Mouse (Mus musculus) forebrain, embryonic 16.5 days (tissue): ENCODE results near the gene Gm29609. TPM values are rescaled to one million over a fixed set of nuclear protein-coding genes. Genes with fewer than 3 reads are reported as not detected.

Experiments used
- ATAC-seq: fragments of 200-750 bp; cut with Nextera tagmentation; 2 replicates; pipeline ENCODE4 v1.8.0; 2017; ENCODE audit warnings: mild to moderate bottlenecking, moderate library complexity
- H3K27ac ChIP-seq: fragments of 300-500 bp; sonication (generic); 2 replicates; pipeline ENCODE4 v1.5.1; 2014; ENCODE audit warnings: low read length, control low read depth
- H3K27me3 ChIP-seq: fragments of 300-500 bp; sonication (generic); replicated peaks from 2 replicates; pipeline ENCODE4 v1.6.1; 2014; ENCODE audit warnings: low read length; ENCODE audit not compliant: control insufficient read depth, insufficient read depth
- H3K36me3 ChIP-seq: fragments of 300-500 bp; sonication (generic); 2 replicates; pipeline ENCODE4 v1.6.1; 2014; ENCODE audit not compliant: control insufficient read depth, insufficient read depth
- H3K4me1 ChIP-seq: fragments of 300-500 bp; sonication (generic); replicated peaks from 2 replicates; pipeline ENCODE4 v1.6.1; 2014; ENCODE audit warnings: low read length; ENCODE audit not compliant: control insufficient read depth, insufficient read depth
- H3K4me2 ChIP-seq: fragments of 300-500 bp; sonication (generic); 2 replicates; pipeline ENCODE4 v1.6.1; 2014; ENCODE audit warnings: mild to moderate bottlenecking, low read length, control low read depth
- H3K4me3 ChIP-seq: fragments of 300-500 bp; sonication (generic); replicated peaks from 2 replicates; pipeline ENCODE4 v1.5.1; 2014; ENCODE audit warnings: mild to moderate bottlenecking, low read length, control low read depth
- H3K9ac ChIP-seq: fragments of 300-500 bp; sonication (generic); replicated peaks from 2 replicates; pipeline ENCODE4 v1.6.1; 2014; ENCODE audit warnings: low read depth, low read length, control low read depth
- H3K9me3 ChIP-seq: fragments of 300-500 bp; sonication (generic); 2 replicates; pipeline ENCODE4 v1.6.1; 2016; ENCODE audit warnings: low read length; ENCODE audit not compliant: control insufficient read depth
- WGBS: fragments of 180-500 bp; shearing (Covaris S2); extraction: QIAGEN DNeasy Blood & Tissue Kit; methylation state at CpG from one replicate; pipeline ENCODE4 v1.1.7; 2014; 5-methylcytosine and 5-hydroxymethylcytosine counted together
- polyA plus RNA-seq: library from polyadenylated mRNA; unstranded; fragments of >200 nt; fragmentation: Nextera tagmentation; extraction: Ambion mirVana; gene quantifications from 2 replicates; pipeline ENCODE4 v1.2.1, GENCODE M21; 2015

The Gm29609 gene
- polyA plus RNA-seq, 1 experiment from 2014 or later, result 2.5 TPM

DNA sequence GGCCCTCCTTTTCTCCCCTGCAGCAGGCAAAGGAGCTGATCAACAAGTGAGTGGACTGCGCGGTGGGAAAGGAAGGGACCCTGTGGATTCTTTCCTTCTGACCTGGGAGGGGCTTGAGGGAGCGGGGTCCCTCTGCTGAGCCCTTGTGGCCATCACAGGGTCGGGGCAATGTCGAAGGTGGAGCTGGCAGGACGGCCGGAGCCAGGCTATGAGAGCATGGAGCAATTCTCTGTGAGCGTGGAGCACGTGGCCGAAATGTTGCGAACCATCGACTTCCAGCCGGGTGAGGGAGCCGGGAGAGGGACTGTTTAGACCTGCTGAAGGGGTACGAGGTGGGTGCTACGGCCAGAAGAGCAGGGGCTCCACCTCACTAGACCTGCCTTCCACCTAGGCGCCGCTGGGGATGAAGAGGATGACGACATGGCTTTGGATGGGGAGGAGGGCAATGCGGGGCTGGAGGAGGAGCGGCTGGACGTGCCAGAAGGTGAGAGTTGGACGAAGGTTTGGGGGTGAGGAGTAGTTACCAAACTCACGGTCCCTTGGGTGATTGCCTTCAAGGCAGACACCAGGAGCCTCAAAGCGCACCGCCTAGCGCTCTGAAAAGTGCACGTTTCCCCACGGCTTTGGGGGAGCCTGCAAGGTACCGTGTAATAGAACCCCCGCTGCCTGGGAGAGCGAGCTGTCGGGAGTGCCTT, 42.8 kb downstream of the Gm29609 start:
- no peak for ATAC-seq
- Histone ChIP-seq H3K9ac (no peak overlapping the region), H3K4me2 (peak overlapping the region; percentile 51), H3K27me3 (peaks cover 54% of the 10 kb centered on the region), H3K9me3 (no peaks in the 10 kb centered on the region), H3K27ac (no peak overlapping the region), H3K4me3 (peak overlapping the region; percentile 30), H3K4me1 (peaks cover 18% of the 10 kb centered on the region), H3K36me3 (no peaks in the 10 kb centered on the region)
- 2% methylated on average over 33 of the region's 33 CpGs for WGBS

DNA sequence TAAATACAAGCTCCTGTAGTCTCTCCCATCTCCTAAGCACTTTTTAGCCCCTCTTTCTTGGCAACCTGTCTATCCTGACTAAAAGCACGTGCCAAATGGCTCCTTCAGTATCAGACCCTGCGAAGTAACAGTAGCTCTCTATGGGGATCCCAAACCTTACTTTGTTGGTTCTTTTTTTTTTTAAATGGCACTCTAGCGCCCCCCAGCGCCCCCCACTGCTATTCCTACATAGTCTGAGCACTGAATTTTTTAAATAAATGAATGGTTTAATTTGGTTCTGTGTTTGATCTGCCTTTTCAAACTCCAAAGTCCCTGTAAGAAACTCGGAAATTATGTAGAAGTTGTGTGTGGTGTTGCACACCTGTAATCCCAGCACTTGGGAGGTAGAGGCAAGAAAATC, 53.7 kb downstream of the Gm29609 start:
- ATAC-seq, result no peak
- H3K9me3 ChIP-seq, result no peaks in the 10 kb centered on the region
- H3K27ac ChIP-seq, result no peak overlapping the region
- H3K27me3 ChIP-seq, result no peaks in the 10 kb centered on the region
- H3K4me2 ChIP-seq, result no peak overlapping the region
- H3K9ac ChIP-seq, result no peak overlapping the region
- no peaks in the 10 kb centered on the region for H3K4me1 ChIP-seq
- H3K4me3 ChIP-seq, result no peak overlapping the region
- no peaks in the 10 kb centered on the region for H3K36me3 ChIP-seq
- 45% methylated on average over 5 of the region's 5 CpGs for WGBS

DNA sequence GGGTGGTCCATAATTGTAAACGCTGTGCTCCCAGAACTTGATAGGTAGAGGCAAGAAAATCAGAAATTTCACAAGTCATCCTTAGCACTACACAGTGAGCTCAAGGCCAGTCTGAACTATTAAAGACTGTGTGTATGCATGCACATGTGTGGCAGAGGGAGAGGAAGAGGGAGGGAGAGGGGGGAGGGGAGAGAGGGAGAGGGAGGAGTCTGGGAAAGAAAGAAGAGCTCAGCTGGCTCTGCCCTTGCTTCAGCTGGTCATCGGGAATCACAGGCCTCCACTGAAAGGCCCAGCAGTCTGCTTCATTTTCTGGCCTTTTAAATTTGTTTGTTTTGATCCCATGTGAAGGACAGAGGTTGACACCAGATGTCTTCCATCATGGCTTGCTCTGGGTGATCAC, 56.2 kb downstream of the Gm29609 start:
- ATAC-seq, result no peak
- no peaks in the 10 kb centered on the region for H3K9me3 ChIP-seq
- no peak overlapping the region for H3K4me2 ChIP-seq
- no peaks in the 10 kb centered on the region for H3K27me3 ChIP-seq
- H3K36me3 ChIP-seq, result no peaks in the 10 kb centered on the region
- no peak overlapping the region for H3K27ac ChIP-seq
- 39% methylated on average over 2 of the region's 2 CpGs for WGBS
- no peaks in the 10 kb centered on the region for H3K4me1 ChIP-seq
- H3K9ac ChIP-seq, result no peak overlapping the region
- H3K4me3 ChIP-seq, result no peak overlapping the region

DNA sequence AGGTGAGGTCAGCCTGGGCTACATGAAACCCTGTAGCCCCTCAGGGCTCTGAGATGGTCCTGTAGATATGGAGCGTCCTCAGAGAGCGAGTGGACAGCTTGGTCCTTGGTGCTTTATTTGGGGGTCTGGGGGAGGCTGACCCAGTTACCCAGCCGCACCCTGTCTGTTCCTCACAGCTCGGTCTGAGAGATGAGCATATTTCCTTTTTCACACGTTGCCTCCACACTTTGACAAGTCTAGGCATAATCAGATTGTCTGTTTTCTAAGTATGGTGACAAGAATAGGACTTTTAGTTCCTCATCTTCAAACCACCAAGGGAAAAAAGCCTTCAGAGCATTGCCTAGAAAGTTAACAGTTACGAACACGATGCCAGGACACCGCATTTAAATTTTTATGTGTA, 58.6 kb downstream of the Gm29609 start:
- no peaks in the 10 kb centered on the region for H3K36me3 ChIP-seq
- H3K27me3 ChIP-seq, result no peaks in the 10 kb centered on the region
- 87% methylated on average over 8 of the region's 8 CpGs for WGBS
- H3K4me3 ChIP-seq, result no peak overlapping the region
- H3K27ac ChIP-seq, result no peak overlapping the region
- no peaks in the 10 kb centered on the region for H3K9me3 ChIP-seq
- H3K4me2 ChIP-seq, result no peak overlapping the region
- no peak for ATAC-seq
- H3K9ac ChIP-seq, result no peak overlapping the region
- H3K4me1 ChIP-seq, result no peaks in the 10 kb centered on the region

DNA sequence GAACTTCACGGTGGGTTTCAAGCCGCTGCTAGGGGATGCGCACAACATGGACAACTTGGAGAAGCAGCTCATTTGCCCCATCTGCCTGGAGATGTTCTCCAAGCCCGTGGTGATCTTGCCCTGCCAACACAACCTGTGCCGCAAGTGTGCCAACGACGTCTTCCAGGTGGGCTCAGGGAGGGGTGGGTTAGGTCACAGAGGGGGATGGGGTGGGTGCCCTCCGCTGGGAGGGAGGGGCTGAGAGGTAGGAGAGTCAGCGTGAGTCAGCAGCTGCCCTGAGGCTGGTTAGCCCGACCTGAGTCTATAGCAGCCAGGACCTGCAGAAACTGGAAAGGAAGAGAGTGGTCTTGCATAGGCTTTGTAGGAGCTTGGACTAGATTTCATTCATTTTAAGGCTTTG, 62.8 kb downstream of the Gm29609 start:
- H3K4me2 ChIP-seq, result no peak overlapping the region
- H3K9ac ChIP-seq, result no peak overlapping the region
- 29% methylated on average over 10 of the region's 10 CpGs for WGBS
- no peak for ATAC-seq
- no peak overlapping the region for H3K4me3 ChIP-seq
- H3K27ac ChIP-seq, result no peak overlapping the region
- no peaks in the 10 kb centered on the region for H3K4me1 ChIP-seq
- no peaks in the 10 kb centered on the region for H3K36me3 ChIP-seq
- H3K27me3 ChIP-seq, result no peaks in the 10 kb centered on the region
- no peaks in the 10 kb centered on the region for H3K9me3 ChIP-seq

DNA sequence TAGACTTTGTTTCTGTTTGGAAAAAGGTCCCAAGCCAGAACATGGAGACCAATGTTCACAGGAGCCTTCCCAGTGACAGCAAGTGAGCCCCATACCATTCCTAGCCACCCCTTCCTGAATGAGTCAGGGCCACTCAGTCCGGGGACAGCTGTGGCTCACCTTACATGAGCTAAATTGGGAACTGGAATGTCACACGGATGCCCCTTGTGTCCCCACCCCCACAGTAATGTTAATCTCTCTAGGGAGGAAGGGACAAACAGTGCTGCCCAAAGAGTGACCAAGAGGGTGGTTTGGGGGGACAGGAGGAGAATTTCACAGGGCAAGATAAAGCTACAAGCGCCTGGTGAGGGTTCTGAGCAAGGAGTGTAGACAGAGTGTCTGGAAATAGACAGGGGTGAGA, 63.4 kb downstream of the Gm29609 start, which contains the start of gene Trim54:
Trim54 (plus strand) TSS at position 359 of the 400 bp plus-strand sequence.
- H3K27ac ChIP-seq, result no peak within 1 kb of the TSS
- no peak within 1 kb of the TSS for H3K9ac ChIP-seq
- H3K4me3 ChIP-seq, result no peak within 1 kb of the TSS
- no peaks in the 10 kb centered on the region for H3K9me3 ChIP-seq
- no peak for ATAC-seq
- H3K36me3 ChIP-seq, result no peaks in the 10 kb centered on the region
- H3K4me2 ChIP-seq, result no peak within 1 kb of the TSS
- no peaks in the 10 kb centered on the region for H3K4me1 ChIP-seq
- H3K27me3 ChIP-seq, result no peaks in the 10 kb centered on the region
- 48% methylated on average over 3 of the region's 3 CpGs for WGBS

DNA sequence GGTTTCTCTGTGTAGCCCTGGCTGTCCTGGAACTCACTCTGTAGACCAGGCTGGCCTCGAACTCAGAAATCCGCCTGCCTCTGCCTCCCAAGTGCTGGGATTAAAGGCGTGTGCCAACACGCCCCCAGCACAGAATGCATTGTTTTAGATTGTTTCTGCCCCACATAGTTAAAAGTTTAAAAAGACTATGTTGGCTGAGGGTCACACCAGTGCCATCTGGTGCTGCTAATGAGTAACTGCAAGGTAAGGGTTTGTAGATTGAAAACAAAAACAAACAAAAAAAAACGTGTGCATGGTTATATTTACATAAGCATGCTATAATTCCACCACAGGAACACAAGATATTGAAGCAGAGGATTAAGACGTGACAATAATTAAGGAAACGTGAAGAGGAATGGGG, 68.9 kb downstream of the Gm29609 start:
- ATAC-seq, result no peak
- WGBS, result 36% methylated on average over 7 of the region's 7 CpGs
- Histone ChIP-seq H3K27me3 (no peaks in the 10 kb centered on the region), H3K4me3 (no peak overlapping the region), H3K36me3 (no peaks in the 10 kb centered on the region), H3K27ac (no peak overlapping the region), H3K9ac (no peak overlapping the region), H3K4me1 (no peaks in the 10 kb centered on the region), H3K9me3 (no peaks in the 10 kb centered on the region), H3K4me2 (no peak overlapping the region)

DNA sequence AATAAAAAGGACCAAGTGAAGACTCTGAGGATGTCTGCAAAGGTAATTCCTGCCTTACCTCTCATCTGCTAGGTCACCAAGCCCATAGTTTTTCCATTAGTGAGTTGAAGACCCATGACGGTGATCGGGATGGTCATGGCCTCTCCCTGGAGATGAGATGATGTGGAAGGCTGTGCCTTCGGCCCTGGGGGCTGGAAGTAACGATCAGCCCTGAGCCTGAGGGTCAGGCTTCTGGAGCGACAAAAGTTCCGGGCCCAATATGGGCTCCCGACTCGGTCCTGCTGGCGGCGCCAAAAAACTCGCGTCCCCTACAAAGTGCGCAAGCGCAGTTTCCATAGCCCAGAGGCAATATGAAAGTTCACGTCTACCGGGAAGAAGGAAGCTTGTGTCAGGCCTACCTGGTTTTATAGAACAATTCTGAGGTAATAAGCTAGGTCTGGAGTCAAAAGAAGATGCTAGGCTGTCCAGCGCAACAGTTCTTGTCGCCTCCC, 71.7 kb downstream of the Gm29609 start, which contains the start of gene Slc30a3:
Slc30a3 (minus strand) TSS at position 238 of the 491 bp plus-strand sequence.
- WGBS, result 94% methylated on average over 18 of the region's 18 CpGs
- Histone ChIP-seq H3K9me3 (no peaks in the 10 kb centered on the region), H3K36me3 (no peaks in the 10 kb centered on the region), H3K27me3 (no peaks in the 10 kb centered on the region), H3K4me3 (no peak within 1 kb of the TSS), H3K4me1 (no peaks in the 10 kb centered on the region), H3K4me2 (no peak within 1 kb of the TSS), H3K27ac (no peak within 1 kb of the TSS), H3K9ac (no peak within 1 kb of the TSS)
- no peak for ATAC-seq

DNA sequence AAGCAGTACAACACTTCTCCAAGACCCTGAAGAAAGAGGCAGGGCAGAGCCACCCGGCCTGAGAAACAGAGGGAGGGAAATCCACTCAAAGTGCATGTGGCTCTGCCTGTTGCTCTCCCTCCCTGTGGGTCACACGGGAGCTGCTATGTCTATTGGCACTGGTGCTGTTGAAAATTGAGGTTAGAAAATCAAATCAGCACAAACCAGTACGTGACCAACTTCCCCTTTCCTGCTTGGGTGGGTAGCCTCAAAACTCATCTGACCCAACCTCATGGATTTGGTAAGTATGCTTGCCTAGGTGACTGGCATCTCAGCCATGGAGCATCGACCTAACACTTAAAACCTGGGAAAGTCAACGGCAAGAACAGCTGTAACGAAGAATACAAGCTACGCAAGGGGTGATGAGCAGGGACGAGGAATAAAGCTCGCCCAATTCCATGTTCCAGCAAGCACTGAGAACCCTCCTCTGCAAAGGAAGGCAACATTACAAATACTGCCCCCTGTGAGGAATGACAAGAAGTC, 73.8 kb downstream of the Gm29609 start, which contains the start of gene Dnajc5g:
Dnajc5g (plus strand) TSS at position 472 of the 522 bp plus-strand sequence.
- Histone ChIP-seq H3K4me2 (no peak within 1 kb of the TSS), H3K4me3 (no peak within 1 kb of the TSS), H3K4me1 (no peaks in the 10 kb centered on the region), H3K27ac (no peak within 1 kb of the TSS), H3K36me3 (no peaks in the 10 kb centered on the region), H3K27me3 (no peaks in the 10 kb centered on the region), H3K9me3 (no peaks in the 10 kb centered on the region), H3K9ac (no peak within 1 kb of the TSS)
- 87% methylated on average over 9 of the region's 9 CpGs for WGBS
- no peak for ATAC-seq
